Mouse (Mus musculus) CH12.LX (cell line): Measurements from ENCODE around the gene Gm5799.
"Not testable (repeated sequence)": the region's sequence is repeated elsewhere in the genome, so short reads cannot be mapped to it uniquely, and the experiment has no call there.

Source experiments
- CTCF ChIP-seq, 2 experiments: IDR thresholded peaks in 1 of 2; conservative IDR thresholded peaks in 1 of 2; 2 replicates each; pipeline ENCODE4 v1.5.1; 2011 to 2012; ENCODE audit warnings: low read depth in 2 of 2, low read length in 2 of 2, improper control_type of control experiment in 1 of 2, inconsistent platforms in 1 of 2, mild to moderate bottlenecking in 1 of 2, moderate library complexity in 1 of 2
- E2F4 ChIP-seq: IDR thresholded peaks from 2 replicates; pipeline ENCODE4 v1.6.1; 2011; ENCODE audit warnings: low read depth, low read length, improper control_type of control experiment; ENCODE audit not compliant: insufficient replicate concordance
- MAX ChIP-seq: IDR thresholded peaks from 2 replicates; pipeline ENCODE4 v1.6.1; 2011; ENCODE audit warnings: low read length, improper control_type of control experiment
- POLR2A ChIP-seq: IDR thresholded peaks from 2 replicates; pipeline ENCODE4 v1.6.1; 2011; ENCODE audit warnings: low read depth, mild to moderate bottlenecking, improper control_type of control experiment, low read length
- POLR2AphosphoS2 ChIP-seq: IDR thresholded peaks from 2 replicates; pipeline ENCODE4 v1.6.1; 2011; ENCODE audit warnings: low read depth, low read length, improper control_type of control experiment

DNA sequence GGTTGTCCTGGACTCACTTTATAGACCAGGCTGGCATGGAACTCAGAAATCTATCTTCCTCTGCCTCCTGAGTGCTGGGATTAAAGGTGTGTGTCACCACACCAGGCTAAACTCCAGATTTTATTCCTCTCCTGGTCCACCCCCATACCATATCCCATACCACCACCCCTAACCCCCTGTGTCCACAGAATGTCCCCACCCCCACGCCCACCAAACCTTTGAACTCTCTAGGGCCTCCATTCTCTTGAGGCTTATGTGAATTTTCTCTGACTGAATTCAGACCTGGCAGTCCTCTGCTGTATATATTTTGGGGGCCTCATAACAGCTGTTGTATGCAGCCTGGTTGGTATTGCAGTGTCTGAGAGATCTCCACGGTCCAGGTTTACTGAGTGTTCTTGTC is 5.2 kb upstream of the Gm5799 start:
- TF ChIP-seq POLR2AphosphoS2; POLR2A; CTCF (conservative IDR thresholded peaks at IDR 0.05 in 1 of 2, IDR thresholded peaks at IDR 0.05 in 1 of 2; ENCODE audit: low read depth in 2 of 2, low read length in 2 of 2); E2F4; MAX: not testable (repeated sequence)
